Mouse (Mus musculus) midbrain, embryonic 14.5 days (tissue): ENCODE results near the gene Nrf1. TPM values are rescaled to one million over a fixed set of nuclear protein-coding genes. Genes with fewer than 3 reads are reported as not detected.

Experiments used
- ATAC-seq: fragments of 200-750 bp; cut with Nextera tagmentation; 2 replicates; pipeline ENCODE4 v1.8.0; 2017; ENCODE audit warnings: moderate number of reproducible peaks, moderate library complexity; ENCODE audit not compliant: low FRiP score, low TSS enrichment
- DNase-seq: peaks from one replicate; pipeline ENCODE4 v3.0.0-alpha.2; 2015
- H3K27ac ChIP-seq: fragments of 300-500 bp; sonication (generic); replicated peaks from 2 replicates; pipeline ENCODE4 v1.5.1; 2014; ENCODE audit warnings: mild to moderate bottlenecking, low read depth, low read length, moderate library complexity
- H3K27me3 ChIP-seq: fragments of 300-500 bp; sonication (generic); 2 replicates; pipeline ENCODE4 v1.6.1; 2014; ENCODE audit warnings: low read length, control low read depth, mixed read lengths; ENCODE audit not compliant: control insufficient read depth, insufficient read depth
- H3K36me3 ChIP-seq: fragments of 300-500 bp; sonication (generic); 2 replicates; pipeline ENCODE4 v1.6.1; 2014; ENCODE audit warnings: low read length, control low read depth; ENCODE audit not compliant: control insufficient read depth, insufficient read depth
- H3K4me1 ChIP-seq: fragments of 300-500 bp; sonication (generic); 2 replicates; pipeline ENCODE4 v1.6.1; 2014; ENCODE audit warnings: mild to moderate bottlenecking, antibody characterized with exemption, low read length, control low read depth; ENCODE audit not compliant: control insufficient read depth, insufficient read depth
- H3K4me2 ChIP-seq: fragments of 300-500 bp; sonication (generic); 2 replicates; pipeline ENCODE4 v1.6.1; 2014; ENCODE audit warnings: mild to moderate bottlenecking, low read length, moderate library complexity
- H3K4me3 ChIP-seq: fragments of 300-500 bp; sonication (generic); replicated peaks from 2 replicates; pipeline ENCODE4 v1.5.1; 2014; ENCODE audit warnings: low read depth, low read length
- H3K9ac ChIP-seq: fragments of 300-500 bp; sonication (generic); replicated peaks from 2 replicates; pipeline ENCODE4 v1.6.1; 2014; ENCODE audit warnings: mild to moderate bottlenecking, low read length, moderate library complexity
- H3K9me3 ChIP-seq: fragments of 300-500 bp; sonication (generic); 2 replicates; pipeline ENCODE4 v1.6.1; 2016; ENCODE audit warnings: low read length, control low read depth, mixed read lengths; ENCODE audit not compliant: control insufficient read depth
- WGBS: fragments of 180-500 bp; shearing (Covaris S2); extraction: QIAGEN DNeasy Blood & Tissue Kit; methylation state at CpG from one replicate; pipeline ENCODE4 v1.1.7; 2014; 5-methylcytosine and 5-hydroxymethylcytosine counted together
- polyA plus RNA-seq: library from polyadenylated mRNA; unstranded; fragments of >200 nt; fragmentation: Nextera tagmentation; extraction: Ambion mirVana; gene quantifications from 2 replicates; pipeline ENCODE4 v1.2.1, GENCODE M21; 2014

The Nrf1 gene
- polyA plus RNA-seq, 1 experiment from 2014 or later = 42.8 TPM

DNA sequence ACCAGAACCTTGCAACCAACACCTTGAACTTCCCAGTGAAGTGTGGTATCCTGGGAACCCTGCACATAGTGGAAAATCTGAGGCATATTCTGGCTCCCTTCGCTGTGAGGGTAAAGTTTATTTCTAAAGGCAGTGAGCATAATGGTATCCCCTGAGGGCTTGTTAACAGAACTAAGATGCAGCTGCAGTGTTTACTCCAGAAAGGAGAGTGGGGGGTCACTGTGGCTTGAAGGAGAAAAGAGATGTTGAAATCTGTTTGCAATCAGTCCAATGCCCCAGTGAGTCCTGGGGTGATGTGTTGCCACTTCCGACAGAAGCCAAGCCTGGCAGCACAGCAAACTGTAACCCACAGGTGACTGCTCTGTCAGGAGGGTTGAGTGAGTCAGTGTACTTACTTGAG lies 73.4 kb downstream of the Nrf1 start:
- H3K4me3 ChIP-seq = no peak overlapping the region

DNA sequence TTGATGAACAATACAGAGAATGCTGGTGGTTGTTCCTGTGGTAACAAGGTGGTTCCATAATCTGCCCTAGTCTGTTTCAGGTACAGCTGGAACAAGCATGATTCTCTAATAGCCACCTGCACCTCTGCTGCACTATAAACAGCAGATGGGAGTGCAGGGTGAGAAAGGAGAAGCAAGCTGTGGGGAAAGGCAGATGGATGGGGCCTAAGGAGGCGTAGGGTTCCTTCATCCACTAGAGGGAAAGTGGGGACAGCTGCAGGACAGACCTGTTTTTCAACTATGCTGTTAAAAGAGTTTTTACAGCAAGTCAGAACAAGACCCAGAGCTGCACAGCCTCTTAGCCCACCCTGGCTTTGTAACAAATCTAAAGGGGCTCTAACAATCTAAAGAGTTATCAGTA lies 73.8 kb downstream of the Nrf1 start:
- no peak overlapping the region for H3K27ac ChIP-seq
- no peaks in the 10 kb centered on the region for H3K27me3 ChIP-seq
- no peak overlapping the region for H3K4me3 ChIP-seq
- ATAC-seq (no peak), DNase-seq (no peak)
- H3K36me3 ChIP-seq = peaks cover 60% of the 10 kb centered on the region
- H3K9me3 ChIP-seq = no peaks in the 10 kb centered on the region
- 88% methylated on average over 1 of the region's 1 CpGs for WGBS
- no peak overlapping the region for H3K9ac ChIP-seq
- H3K4me2 ChIP-seq = no peak overlapping the region
- H3K4me1 ChIP-seq = no peaks in the 10 kb centered on the region

More for the DNA sequence above, 73.4 kb downstream of the Nrf1 start:
- Histone ChIP-seq H3K36me3 (peaks cover 64% of the 10 kb centered on the region), H3K9me3 (no peaks in the 10 kb centered on the region), H3K9ac (no peak overlapping the region), H3K27ac (no peak overlapping the region), H3K27me3 (no peaks in the 10 kb centered on the region), H3K4me1 (no peaks in the 10 kb centered on the region), H3K4me2 (no peak overlapping the region)
- WGBS = 68% methylated on average over 2 of the region's 2 CpGs
- DNase-seq (no peak), ATAC-seq (no peak)

DNA sequence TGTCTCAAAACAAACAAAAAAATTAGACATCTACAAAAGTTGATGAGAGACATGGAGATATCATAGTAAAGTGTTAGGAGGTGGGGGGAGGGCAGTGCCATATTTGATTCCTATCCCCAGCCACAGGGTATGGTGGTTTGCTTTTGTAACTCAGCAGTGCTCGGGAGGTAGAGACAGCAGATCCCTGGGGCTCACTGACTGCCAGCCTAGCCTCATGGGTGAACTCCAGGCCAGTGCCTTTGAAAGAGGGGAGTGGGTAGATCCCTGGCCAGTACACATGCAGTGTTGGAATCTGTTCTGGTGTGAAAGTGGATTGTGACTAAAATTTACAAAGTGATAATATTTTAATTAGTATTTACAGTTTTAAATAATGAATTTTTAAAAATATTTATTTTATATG lies 75.6 kb downstream of the Nrf1 start:
- WGBS = 79% methylated on average over 1 of the region's 1 CpGs
- H3K36me3 ChIP-seq = peaks cover 60% of the 10 kb centered on the region
- no peaks in the 10 kb centered on the region for H3K4me1 ChIP-seq
- H3K4me3 ChIP-seq = no peak overlapping the region
- no peaks in the 10 kb centered on the region for H3K9me3 ChIP-seq
- ATAC-seq = no peak
- no peak overlapping the region for H3K27ac ChIP-seq
- H3K4me2 ChIP-seq = no peak overlapping the region
- no peaks in the 10 kb centered on the region for H3K27me3 ChIP-seq
- H3K9ac ChIP-seq = no peak overlapping the region
- DNase-seq = no peak

DNA sequence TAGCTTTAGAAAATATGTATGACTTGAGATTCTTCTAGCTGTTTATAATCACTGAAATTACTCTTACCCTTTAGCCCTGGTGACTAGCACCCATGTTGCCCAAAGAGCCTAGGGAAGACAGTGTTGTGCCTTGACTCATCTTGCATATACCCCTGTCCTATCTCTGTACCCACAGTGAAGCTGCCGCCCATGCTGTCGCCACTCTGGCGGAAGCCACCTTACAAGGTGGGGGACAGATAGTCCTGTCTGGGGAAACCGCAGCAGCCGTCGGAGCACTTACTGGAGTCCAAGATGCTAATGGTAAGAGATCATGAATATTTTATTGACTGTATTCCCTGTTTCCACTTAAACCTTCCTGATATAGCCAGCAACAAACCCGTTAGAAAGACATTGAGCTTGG lies 78.3 kb downstream of the Nrf1 start:
- Histone ChIP-seq H3K4me3 (no peak overlapping the region), H3K27ac (no peak overlapping the region), H3K9me3 (no peaks in the 10 kb centered on the region), H3K4me2 (no peak overlapping the region), H3K4me1 (no peaks in the 10 kb centered on the region), H3K36me3 (peaks cover 43% of the 10 kb centered on the region), H3K9ac (no peak overlapping the region), H3K27me3 (no peaks in the 10 kb centered on the region)
- ATAC-seq (no peak), DNase-seq (no peak)
- WGBS = 81% methylated on average over 7 of the region's 7 CpGs

DNA sequence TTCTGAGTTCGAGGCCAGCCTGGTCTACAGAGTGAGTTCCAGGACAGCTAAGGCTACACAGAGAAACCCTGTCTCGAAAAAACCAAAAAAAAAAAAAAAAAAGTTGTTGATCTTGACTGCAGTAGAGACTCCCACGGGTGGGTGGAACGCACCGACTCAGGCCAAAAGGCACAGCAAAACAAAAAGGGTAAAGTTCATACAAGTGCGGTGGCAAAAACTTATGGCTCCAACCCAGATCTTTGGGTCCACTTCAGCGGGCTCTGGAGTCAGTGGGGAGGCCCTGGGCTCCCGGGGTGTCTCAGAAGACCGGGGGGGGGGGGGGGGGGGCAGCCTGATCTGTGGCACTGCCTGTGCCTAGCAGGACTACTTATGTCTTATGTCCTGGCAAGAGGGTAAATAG lies 79.0 kb downstream of the Nrf1 start:
- Histone ChIP-seq H3K4me1 (no peaks in the 10 kb centered on the region), H3K9ac (no peak overlapping the region), H3K9me3 (no peaks in the 10 kb centered on the region), H3K4me3 (no peak overlapping the region), H3K27ac (no peak overlapping the region), H3K36me3 (peaks cover 40% of the 10 kb centered on the region), H3K27me3 (no peaks in the 10 kb centered on the region), H3K4me2 (no peak overlapping the region)
- 95% methylated on average over 8 of the region's 9 CpGs for WGBS
- ATAC-seq (no peak), DNase-seq (no peak)

DNA sequence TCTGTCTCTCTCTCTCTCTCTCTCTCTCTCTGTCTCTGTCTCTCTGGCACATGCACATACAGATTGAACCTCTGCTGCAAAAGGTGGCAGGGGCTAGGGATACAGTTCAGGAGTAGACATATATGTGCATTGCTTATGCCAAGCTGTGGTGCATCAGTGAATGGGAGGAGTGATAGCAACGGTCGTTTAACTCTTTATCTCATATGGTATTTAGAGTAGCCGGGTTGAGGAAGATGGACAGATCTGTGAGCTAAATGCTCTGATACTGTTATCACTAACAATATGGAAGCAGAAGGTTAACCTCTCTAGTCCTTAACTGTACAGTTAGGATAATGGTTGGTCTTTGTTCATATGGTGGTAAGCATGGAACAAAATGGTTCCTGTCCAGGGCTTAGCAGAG lies 84.6 kb downstream of the Nrf1 start:
- no peak overlapping the region for H3K4me3 ChIP-seq
- H3K27me3 ChIP-seq = no peaks in the 10 kb centered on the region
- ATAC-seq (no peak), DNase-seq (no peak)
- H3K9me3 ChIP-seq = no peaks in the 10 kb centered on the region
- no peak overlapping the region for H3K9ac ChIP-seq
- H3K4me2 ChIP-seq = no peak overlapping the region
- WGBS = 97% methylated on average over 3 of the region's 3 CpGs
- no peaks in the 10 kb centered on the region for H3K4me1 ChIP-seq
- H3K36me3 ChIP-seq = peaks cover 29% of the 10 kb centered on the region
- no peak overlapping the region for H3K27ac ChIP-seq

DNA sequence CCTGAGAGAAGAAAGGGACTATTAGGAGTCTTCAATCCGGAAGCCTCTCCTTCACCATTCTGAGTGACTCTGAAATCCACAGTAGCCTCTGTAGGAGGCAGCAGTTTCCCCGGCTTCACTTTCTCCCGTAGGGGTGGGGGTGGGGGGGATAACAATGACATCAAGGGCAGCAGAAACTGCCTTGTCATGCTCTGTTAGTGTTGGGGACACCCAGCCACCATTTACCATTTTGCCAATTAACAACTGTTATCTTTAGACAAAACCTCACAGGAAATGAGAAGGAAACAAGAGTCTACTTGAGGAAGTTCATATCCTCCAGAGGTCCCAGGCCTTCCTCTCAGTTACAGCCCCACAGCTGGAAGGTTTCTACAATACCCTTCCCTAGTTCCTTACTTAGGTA lies 87.8 kb downstream of the Nrf1 start:
- 38% methylated on average over 3 of the region's 3 CpGs for WGBS
- H3K36me3 ChIP-seq = peaks cover 24% of the 10 kb centered on the region
- H3K27me3 ChIP-seq = no peaks in the 10 kb centered on the region
- H3K9me3 ChIP-seq = no peaks in the 10 kb centered on the region
- no peak overlapping the region for H3K27ac ChIP-seq
- ATAC-seq (no peak), DNase-seq (no peak)
- H3K4me2 ChIP-seq = no peak overlapping the region
- H3K4me1 ChIP-seq = no peaks in the 10 kb centered on the region
- H3K4me3 ChIP-seq = no peak overlapping the region
- H3K9ac ChIP-seq = no peak overlapping the region

DNA sequence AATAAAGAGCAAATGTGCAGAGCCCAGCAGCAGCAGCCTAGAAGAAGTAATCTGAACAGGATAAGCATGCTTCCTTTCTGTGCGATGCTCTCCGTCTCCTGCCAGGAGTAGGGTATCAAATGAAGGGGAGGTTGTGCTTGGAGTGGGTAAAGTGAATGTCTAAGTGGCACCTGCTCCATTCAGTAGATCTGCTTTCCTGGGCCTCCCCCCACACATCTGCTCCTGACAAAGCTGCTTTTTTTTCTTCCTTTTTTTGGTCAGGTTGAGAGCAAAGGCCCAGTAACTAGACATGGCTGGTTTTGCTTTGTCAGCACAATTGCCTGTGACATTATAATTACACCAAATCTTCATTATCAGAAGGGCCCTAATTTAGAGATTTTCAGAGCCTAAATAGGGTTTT lies 89.4 kb downstream of the Nrf1 start:
- Histone ChIP-seq H3K9me3 (no peaks in the 10 kb centered on the region), H3K4me2 (no peak overlapping the region), H3K4me1 (no peaks in the 10 kb centered on the region), H3K4me3 (no peak overlapping the region), H3K9ac (no peak overlapping the region), H3K27me3 (no peaks in the 10 kb centered on the region), H3K27ac (no peak overlapping the region), H3K36me3 (peaks cover 19% of the 10 kb centered on the region)
- WGBS = 74% methylated on average over 2 of the region's 2 CpGs
- DNase-seq (no peak), ATAC-seq (no peak)

DNA sequence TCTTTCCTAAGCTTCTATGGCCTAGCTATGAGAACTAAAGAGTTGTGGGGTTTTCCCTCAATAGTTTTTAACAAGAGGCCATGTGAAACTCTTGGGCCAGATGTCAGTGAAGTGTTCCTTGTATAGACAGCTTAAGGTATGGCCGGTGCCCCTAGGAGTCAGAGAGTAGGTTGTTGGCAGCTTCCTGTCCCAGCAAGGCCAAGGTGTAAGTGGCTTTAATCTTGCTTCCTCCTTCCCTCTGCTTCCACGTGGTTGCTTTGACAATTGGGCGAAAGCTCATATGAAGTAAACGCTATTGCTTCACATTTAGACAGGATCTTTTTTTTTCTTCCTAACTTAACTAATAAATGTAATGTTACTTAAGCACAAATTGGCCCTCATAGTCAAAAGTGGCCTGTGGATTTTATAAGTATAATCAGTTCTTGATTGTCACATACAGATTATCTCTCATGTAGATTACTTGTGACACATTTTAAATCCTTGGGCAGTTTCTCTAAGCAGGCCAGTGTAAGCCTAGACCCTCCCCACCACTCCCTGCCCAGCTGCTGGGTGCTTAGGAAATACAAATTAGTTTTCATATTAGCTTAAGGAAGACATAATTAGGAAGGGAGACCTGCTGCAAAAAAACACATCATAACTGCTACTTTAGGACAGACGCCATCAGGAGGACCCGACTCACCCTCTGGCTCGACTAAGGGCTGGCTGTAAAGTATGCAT lies 91.7 kb downstream of the Nrf1 start:
- no peak overlapping the region for H3K27ac ChIP-seq
- no peaks in the 10 kb centered on the region for H3K4me1 ChIP-seq
- H3K4me3 ChIP-seq = no peak overlapping the region
- H3K36me3 ChIP-seq = peaks cover 33% of the 10 kb centered on the region
- H3K9ac ChIP-seq = no peak overlapping the region
- no peak for ATAC-seq
- WGBS = 94% methylated on average over 7 of the region's 7 CpGs
- no peak overlapping the region for H3K4me2 ChIP-seq
- DNase-seq = no peak
- no peaks in the 10 kb centered on the region for H3K9me3 ChIP-seq
- no peaks in the 10 kb centered on the region for H3K27me3 ChIP-seq
